In genomic region chr10:128082477-128082808, GRCm38 (mm10) we compare ENCODE assay signal across 8 mouse cellular contexts. TPM values are rescaled to one million over a fixed set of nuclear protein-coding genes. Genes with fewer than 3 reads are reported as not detected.
A peak's percentile ranks its signal among the peaks of the same experiment; 100 is the strongest.
DNase-seq lines count a peak whose midpoint lies in the region; ATAC-seq and TF ChIP-seq lines count a peak whose summit lies in the region.

No protein-coding gene starts in this region.

- H3K4me3 ChIP-seq in heart, embryonic 12.5 days, result peak overlapping the region; percentile 90
- H3K4me3 ChIP-seq in E14TG2a.4 (replicated peaks; ENCODE audit: low read length), result peak overlapping the region; percentile 99
- peak overlapping the region; percentile 99 for H3K4me3 ChIP-seq in forebrain, embryonic 13.5 days
- peak overlapping the region; percentile 92 for H3K4me3 ChIP-seq in liver, embryonic 15.5 days (replicated peaks)

- H3K9ac ChIP-seq in heart, embryonic 12.5 days, result peak overlapping the region; percentile 80
- H3K9ac ChIP-seq in forebrain, embryonic 13.5 days, result peak overlapping the region; percentile 74
- H3K9ac ChIP-seq in liver, embryonic 15.5 days, result peak overlapping the region; percentile 71

- ATAC-seq in heart, embryonic 12.5 days (ENCODE audit: insufficient number of reproducible peaks, low FRiP score), result no peak
- ATAC-seq in forebrain, embryonic 13.5 days, result no peak
- no peak for ATAC-seq in liver, embryonic 15.5 days (ENCODE audit: insufficient read depth)

- WGBS in heart, embryonic 12.5 days, result 10% methylated on average over 9 of the region's 9 CpGs
- 19% methylated on average over 9 of the region's 9 CpGs for WGBS in forebrain, embryonic 13.5 days
- WGBS in liver, embryonic 15.5 days (ENCODE audit: insufficient replicate concordance), result 2% methylated on average over 9 of the region's 9 CpGs

- H3K36me3 ChIP-seq in heart, embryonic 12.5 days, result peaks cover 38% of the 10 kb centered on the region
- H3K36me3 ChIP-seq in E14TG2a.4 (ENCODE audit: insufficient read depth, low read length), result peaks cover 51% of the 10 kb centered on the region
- H3K36me3 ChIP-seq in forebrain, embryonic 13.5 days (ENCODE audit: poor library complexity, severe bottlenecking), result peaks cover 34% of the 10 kb centered on the region
- peaks cover 40% of the 10 kb centered on the region for H3K36me3 ChIP-seq in liver, embryonic 15.5 days (replicated peaks)

- no peaks in the 10 kb centered on the region for H3K9me3 ChIP-seq in heart, embryonic 12.5 days (replicated peaks)
- H3K9me3 ChIP-seq in E14TG2a.4 (ENCODE audit: low read length), result no peaks in the 10 kb centered on the region
- H3K9me3 ChIP-seq in forebrain, embryonic 13.5 days (replicated peaks), result no peaks in the 10 kb centered on the region
- H3K9me3 ChIP-seq in liver, embryonic 15.5 days (replicated peaks), result no peaks in the 10 kb centered on the region

- TF ChIP-seq CTCF in E14TG2a.4 (conservative IDR thresholded peaks at IDR 0.05; ENCODE audit: low read length), result no peak

- no peak for DNase-seq in heart, adult 8-10 months (ENCODE audit: low spot score)
- no peak for DNase-seq in cerebellum, postnatal 36 days
- DNase-seq in left cerebral cortex, adult 18-20 months (ENCODE audit: low spot score in 2 of 2), result no peak
- DNase-seq in right cerebral cortex, postnatal 25 days, result no peak

- H3K4me2 ChIP-seq in heart, embryonic 12.5 days, result peak overlapping the region; percentile 69
- peak overlapping the region; percentile 68 for H3K4me2 ChIP-seq in forebrain, embryonic 13.5 days
- H3K4me2 ChIP-seq in liver, embryonic 15.5 days, result peak overlapping the region; percentile 79

- no peaks in the 10 kb centered on the region for H3K27me3 ChIP-seq in heart, embryonic 12.5 days (replicated peaks)
- no peaks in the 10 kb centered on the region for H3K27me3 ChIP-seq in E14TG2a.4 (ENCODE audit: insufficient read depth, low read length)
- H3K27me3 ChIP-seq in forebrain, embryonic 13.5 days, result no peaks in the 10 kb centered on the region
- H3K27me3 ChIP-seq in liver, embryonic 15.5 days, result no peaks in the 10 kb centered on the region

- H3K27ac ChIP-seq in heart, embryonic 12.5 days (ENCODE audit: poor library complexity, severe bottlenecking), result peak overlapping the region; percentile 91
- peak overlapping the region; percentile 37; the same call in 1 of the 2 replicates for H3K27ac ChIP-seq in forebrain, embryonic 13.5 days
- peak overlapping the region; percentile 83 for H3K27ac ChIP-seq in liver, embryonic 15.5 days (replicated peaks)

- peaks cover 22% of the 10 kb centered on the region for H3K4me1 ChIP-seq in heart, embryonic 12.5 days (replicated peaks)
- peaks cover 45% of the 10 kb centered on the region for H3K4me1 ChIP-seq in E14TG2a.4 (replicated peaks; ENCODE audit: low read depth, low read length)
- peaks cover 22% of the 10 kb centered on the region for H3K4me1 ChIP-seq in forebrain, embryonic 13.5 days
- peaks cover 32% of the 10 kb centered on the region for H3K4me1 ChIP-seq in liver, embryonic 15.5 days (replicated peaks)

RNA-seq across cellular contexts. Expression of gene Atp5b, which starts 0.6 kb away (rescaled TPM):
- polyA plus RNA-seq in heart, embryonic 12.5 days (2016; fragmentation: Nextera tagmentation; extraction: Ambion mirVana), result 4,835 and 4,880 TPM in 2 replicates
- 1,000 to 10,000 TPM; 7,887 to 9,725 (median 8,934) TPM for total RNA-seq in heart, adult 8-10 months (2022)
- 2,170 and 2,214 TPM in 2 replicates for polyA plus RNA-seq in forebrain, embryonic 13.5 days (2015; fragmentation: Nextera tagmentation; extraction: Ambion mirVana)
- 1,834 and 1,894 TPM in 2 replicates for polyA plus RNA-seq in liver, embryonic 15.5 days (2015; fragmentation: Nextera tagmentation; extraction: Ambion mirVana)
- total RNA-seq in left cerebral cortex, adult 18-20 months (2021), result 1,000 to 10,000 TPM; 1,718 to 1,797 TPM

RNA-seq across cellular contexts. Expression of gene Baz2a, which starts 8.9 kb away (rescaled TPM):
- polyA plus RNA-seq in heart, embryonic 12.5 days (2016; fragmentation: Nextera tagmentation; extraction: Ambion mirVana), result 11.3 and 12.2 TPM in 2 replicates
- total RNA-seq in heart, adult 8-10 months (2022), result 10 to 100 TPM; 21.3 to 22.8 (median 22.1) TPM
- 11.6 and 12.6 TPM in 2 replicates for polyA plus RNA-seq in forebrain, embryonic 13.5 days (2015; fragmentation: Nextera tagmentation; extraction: Ambion mirVana)
- 6.8 and 7.0 TPM in 2 replicates for polyA plus RNA-seq in liver, embryonic 15.5 days (2015; fragmentation: Nextera tagmentation; extraction: Ambion mirVana)
- 10 to 100 TPM; 40.3 to 40.4 TPM for total RNA-seq in left cerebral cortex, adult 18-20 months (2021)

RNA-seq across cellular contexts. Expression of gene Ptges3, which starts 23.7 kb away (rescaled TPM):
- 363 and 375 TPM in 2 replicates for polyA plus RNA-seq in heart, embryonic 12.5 days (2016; fragmentation: Nextera tagmentation; extraction: Ambion mirVana)
- 100 to 1,000 TPM in 1 of 4 experiments, 10 to 100 TPM in 3; 77.8 to 104 (median 91.6) TPM for total RNA-seq in heart, adult 8-10 months (2022)
- polyA plus RNA-seq in forebrain, embryonic 13.5 days (2015; fragmentation: Nextera tagmentation; extraction: Ambion mirVana), result 562 and 583 TPM in 2 replicates
- polyA plus RNA-seq in liver, embryonic 15.5 days (2015; fragmentation: Nextera tagmentation; extraction: Ambion mirVana), result 188 and 217 TPM in 2 replicates
- total RNA-seq in left cerebral cortex, adult 18-20 months (2021), result 100 to 1,000 TPM; 137 to 142 TPM

RNA-seq across cellular contexts. Expression of gene Naca, which starts 47.1 kb away (rescaled TPM):
- polyA plus RNA-seq in heart, embryonic 12.5 days (2016; fragmentation: Nextera tagmentation; extraction: Ambion mirVana), result 573 and 577 TPM in 2 replicates
- total RNA-seq in heart, adult 8-10 months (2022), result 100 to 1,000 TPM; 503 to 580 (median 537) TPM
- 715 and 810 TPM in 2 replicates for polyA plus RNA-seq in forebrain, embryonic 13.5 days (2015; fragmentation: Nextera tagmentation; extraction: Ambion mirVana)
- polyA plus RNA-seq in liver, embryonic 15.5 days (2015; fragmentation: Nextera tagmentation; extraction: Ambion mirVana), result 312 and 355 TPM in 2 replicates
- total RNA-seq in left cerebral cortex, adult 18-20 months (2021), result 100 to 1,000 TPM; 337 to 359 TPM

Comparison
In these comparisons a context has a peak if more than half of its experiments do, and no peak if none do; other contexts are left out.
1. H3K27ac ChIP-seq: peak in every context shown above with its lines; median percentile 91 in heart, embryonic 12.5 days; 83 in liver, embryonic 15.5 days; 37 in forebrain, embryonic 13.5 days.